Mouse (Mus musculus): ENCODE measurements around the gene P2rx3. TPM values are rescaled to one million over a fixed set of nuclear protein-coding genes. Genes with fewer than 3 reads are reported as not detected.

Gene P2rx3
- total RNA-seq, 2 experiments from 2014 or later = 2.8 to 3.4 TPM

DNA sequence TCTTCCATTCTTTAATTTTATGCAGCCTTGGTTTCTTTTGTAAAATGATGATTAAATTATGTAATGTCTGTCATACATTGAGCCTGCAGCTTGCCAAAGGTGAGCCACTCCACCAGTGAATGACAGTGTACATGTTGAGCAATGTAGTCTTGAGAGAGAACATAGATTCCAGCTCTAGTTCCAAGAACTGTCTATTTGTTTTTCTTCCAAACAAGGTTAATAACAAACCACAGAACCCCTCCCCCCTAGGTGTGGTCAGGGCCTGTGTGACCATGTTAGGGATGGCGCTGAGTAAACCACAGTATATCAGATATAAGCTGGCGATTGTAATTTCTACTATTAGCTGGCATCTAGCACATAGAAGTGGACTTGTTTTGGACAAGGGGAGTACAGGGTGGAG lies 40.9 kb downstream of the P2rx3 start:
- DNase-seq (ENCODE audit: low spot score in 2 of 2) = no peak

DNA sequence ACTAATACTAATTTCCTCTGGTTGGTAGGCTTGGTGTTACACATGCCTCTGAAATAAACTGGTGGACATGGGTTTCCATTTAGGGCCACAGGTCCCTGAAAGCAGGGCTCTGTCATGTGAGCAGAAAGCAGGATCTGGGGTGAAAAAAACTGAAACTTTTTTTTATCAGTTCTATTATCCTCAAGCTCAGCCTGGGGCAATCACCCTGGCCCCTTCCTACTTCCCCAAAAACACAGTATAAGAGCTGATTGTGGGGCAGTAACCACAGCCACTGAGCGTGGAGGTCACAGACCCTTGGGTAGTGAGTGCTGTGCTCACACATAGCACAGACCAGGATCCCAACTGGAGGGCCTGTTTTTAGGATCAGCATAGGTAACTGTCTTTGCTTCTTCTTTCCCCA lies 49.3 kb downstream of the P2rx3 start, which contains the start of gene Prg3:
Gene Prg3, plus strand, starts transcription at position 286 of the 400 bp plus-strand sequence.
- no peak for DNase-seq (ENCODE audit: low spot score in 2 of 2)

DNA sequence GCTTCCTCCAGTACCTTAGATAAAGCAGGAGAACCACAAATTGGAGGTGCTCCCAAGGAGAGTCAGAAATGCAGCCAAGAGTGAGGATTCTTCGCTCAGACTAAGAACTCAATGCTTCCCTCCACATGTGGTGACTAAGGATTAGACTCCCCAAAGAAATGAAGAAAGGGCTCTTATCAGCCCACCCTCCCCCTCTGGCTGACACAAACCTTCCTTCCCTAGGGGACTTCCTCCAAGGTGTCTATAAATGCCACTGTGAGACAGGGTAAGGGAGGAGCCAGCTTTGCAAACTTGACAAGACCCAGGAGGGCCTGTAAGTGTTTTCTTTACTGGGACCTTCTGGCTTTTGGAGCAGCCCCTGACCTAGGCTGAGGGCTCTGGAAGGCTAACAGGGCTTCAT lies 57.1 kb downstream of the P2rx3 start, which contains the start of gene Prg2:
Gene Prg2, plus strand, starts transcription at position 274 of the 400 bp plus-strand sequence.
- no peak for DNase-seq (ENCODE audit: low spot score in 2 of 2)

DNA sequence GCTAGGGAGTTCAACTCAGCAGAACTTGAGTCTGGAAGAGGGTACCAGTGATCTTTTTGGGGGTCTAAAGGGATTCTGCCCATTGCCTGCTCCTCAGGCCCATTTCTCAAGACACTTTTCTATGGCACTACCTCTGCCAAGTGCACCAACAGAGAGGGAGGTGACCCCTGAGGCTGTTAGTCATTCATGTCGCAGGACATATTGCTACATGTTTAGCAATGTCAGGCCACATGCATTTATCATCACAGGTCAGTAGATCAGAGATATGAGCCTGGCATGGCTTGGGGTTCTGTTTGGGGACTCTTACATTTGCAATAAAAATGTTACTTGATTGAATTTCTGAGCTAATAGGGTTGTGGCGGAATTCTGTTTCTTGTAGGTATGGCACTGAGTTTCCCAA lies 61.7 kb downstream of the P2rx3 start:
- DNase-seq (ENCODE audit: low spot score in 2 of 2) = no peak

DNA sequence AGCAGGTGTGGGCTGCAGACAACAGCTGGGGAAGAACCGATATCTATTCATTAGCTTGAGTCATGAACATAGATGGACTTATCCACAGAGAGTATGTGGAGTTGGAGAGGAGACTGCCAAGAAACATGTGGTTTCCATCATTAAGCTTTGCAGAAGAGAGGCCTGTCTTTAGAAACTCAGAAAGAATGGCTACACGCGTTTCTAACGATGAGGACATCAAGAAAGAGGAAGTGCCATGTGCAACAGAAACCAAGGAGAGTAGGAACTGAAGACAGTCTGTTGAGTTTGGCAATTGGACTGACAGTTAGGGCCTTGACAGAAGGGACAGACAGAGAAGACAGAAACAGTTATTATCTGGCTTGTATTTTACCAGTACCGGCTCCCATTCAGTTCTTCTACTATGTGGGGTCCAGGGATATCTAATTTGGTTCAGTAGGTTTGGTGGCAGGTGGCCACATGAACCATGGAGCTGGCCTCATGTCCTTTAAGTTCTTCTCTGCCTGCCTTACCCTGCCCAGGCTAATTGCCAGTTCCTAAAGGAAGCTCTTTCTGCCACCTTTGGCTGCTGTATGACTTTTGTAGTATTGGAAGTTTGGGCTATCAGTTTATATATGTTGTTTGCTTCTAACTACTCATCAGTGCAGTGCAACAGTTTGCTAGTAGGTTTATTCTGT lies 69.8 kb downstream of the P2rx3 start:
- no peak for DNase-seq (ENCODE audit: low spot score in 2 of 2)

DNA sequence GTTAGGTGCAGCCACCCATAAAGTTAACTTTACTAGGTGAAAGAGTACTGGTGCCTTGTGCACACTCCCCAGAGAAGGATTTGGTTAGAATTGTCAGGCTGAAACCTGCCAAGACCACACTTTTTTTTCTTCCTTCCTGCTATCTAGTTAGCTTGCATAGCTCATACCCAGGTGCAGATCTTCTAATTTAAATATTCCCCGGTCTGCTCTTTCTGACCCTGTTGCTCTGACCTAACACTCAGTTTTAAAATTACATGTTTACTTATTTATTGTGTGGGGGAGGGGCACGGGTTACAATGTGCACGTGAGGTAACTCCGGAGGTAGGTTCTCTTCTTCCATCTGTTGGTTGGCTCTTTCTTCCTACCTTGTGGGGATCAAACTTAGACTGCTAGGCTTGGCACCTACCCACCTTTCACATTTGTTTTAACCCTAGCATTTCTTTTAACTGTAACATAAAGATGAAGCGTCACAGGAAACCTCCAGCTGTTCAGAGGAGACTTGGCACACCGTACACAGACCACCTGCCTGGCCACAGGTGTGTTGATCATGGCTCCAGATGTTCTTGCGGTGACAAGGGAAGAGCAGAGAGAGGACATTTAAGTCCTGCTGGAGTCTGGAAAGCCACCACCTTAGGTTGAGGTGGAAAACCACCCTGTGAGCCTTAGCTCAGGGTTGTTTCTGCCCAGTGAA lies 73.0 kb downstream of the P2rx3 start:
- no peak for DNase-seq (ENCODE audit: low spot score in 2 of 2)

DNA sequence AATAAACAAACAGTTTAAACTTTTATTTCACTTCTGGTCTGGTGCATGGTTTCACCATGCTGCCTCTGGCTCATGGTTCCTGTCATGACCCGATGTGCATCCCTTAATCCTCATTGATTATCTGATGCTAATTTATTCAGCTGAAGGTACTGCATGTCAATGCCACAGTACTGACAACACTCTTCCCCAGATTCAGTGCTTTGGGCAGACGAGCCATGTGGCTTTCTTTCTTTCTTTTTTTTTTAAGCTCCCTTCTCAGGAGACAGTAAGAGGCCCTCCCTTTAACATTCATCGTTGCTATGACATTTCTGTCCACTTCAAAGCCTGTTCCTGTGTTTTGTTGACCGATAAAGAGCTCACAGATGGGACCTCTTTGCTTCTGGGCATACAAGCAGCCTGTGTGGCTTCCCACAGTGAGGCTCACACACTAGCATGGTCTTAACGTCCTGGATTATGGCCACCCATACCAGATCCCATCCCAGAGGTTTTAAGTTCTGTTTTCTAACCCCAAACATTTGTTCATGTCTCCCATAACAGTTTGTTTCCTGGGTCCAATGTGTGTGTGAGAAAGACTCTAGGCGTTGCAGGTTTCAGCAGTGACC lies 74.3 kb downstream of the P2rx3 start:
- DNase-seq (ENCODE audit: low spot score in 2 of 2) = no peak

DNA sequence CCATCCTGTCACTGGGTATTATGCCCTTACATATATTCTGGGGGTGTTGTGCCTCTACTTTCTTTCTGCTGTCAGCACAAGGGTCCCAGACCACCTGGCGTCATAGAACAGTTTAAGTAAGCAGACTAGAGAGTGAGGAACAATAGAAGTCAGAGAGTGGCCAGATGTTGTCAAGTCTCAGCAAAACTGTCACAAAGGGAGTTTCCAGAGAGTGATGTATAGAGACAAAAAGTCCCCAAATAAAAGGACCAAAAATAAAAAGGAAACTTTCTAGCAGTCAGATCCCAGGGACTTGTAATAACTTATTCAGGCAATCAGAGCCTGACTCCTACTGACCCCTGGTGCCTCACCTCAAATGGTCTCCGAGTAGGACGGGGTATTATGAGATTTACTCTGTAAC lies 75.4 kb downstream of the P2rx3 start:
- no peak for DNase-seq (ENCODE audit: low spot score in 2 of 2)

DNA sequence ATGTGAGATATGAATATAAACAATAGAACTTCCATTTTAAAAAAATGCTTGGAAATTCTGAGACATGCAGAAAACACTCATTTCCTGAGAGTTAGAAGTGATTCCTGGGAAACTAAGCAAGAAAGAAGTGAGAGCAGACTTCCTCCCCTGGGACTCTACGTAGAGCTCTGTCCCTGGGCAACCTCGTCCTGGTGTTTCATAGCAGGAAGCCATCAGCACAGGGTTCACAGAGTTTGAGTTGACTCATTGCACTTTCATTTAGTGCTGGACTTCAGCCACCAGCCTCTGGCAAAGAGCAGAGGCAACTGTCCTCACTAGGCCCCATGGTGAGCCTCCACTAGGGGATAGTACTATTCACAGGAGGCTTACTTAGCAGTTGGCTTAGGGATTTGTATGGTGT lies 76.0 kb downstream of the P2rx3 start:
- no peak for DNase-seq (ENCODE audit: low spot score in 2 of 2)

DNA sequence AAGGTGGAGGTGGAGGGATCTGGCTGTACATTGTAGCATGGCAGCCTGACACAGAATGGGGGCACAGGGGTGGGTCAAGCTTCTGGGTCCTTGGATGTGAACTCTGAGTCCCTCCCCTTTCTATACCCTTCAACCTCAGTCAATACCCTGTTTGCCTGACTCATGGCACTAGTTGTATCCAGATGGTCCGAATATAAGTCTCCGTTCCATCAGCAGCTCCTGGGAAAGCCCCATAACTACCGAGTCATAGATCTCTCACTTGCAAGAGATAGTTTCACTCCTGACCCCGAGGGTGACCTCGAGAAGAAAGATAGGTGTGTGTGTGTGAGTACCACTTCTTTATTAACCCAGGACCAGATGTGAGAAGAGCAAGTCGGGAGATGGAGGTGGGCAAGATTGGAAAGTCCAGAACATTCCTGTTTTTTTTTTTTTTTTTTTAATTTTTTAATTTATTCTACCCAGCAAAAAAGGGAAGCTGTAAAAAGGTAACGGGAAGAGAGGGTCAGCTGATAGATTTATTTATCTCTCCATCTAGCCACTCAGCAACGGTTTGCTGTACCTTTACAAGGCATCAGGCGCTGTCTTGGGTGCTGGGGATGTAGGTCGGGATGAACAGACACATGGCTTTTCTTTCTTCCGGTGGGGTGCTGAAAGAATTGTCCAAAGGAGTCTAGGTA lies 78.5 kb downstream of the P2rx3 start:
- no peak for DNase-seq (ENCODE audit: low spot score in 2 of 2)

DNA sequence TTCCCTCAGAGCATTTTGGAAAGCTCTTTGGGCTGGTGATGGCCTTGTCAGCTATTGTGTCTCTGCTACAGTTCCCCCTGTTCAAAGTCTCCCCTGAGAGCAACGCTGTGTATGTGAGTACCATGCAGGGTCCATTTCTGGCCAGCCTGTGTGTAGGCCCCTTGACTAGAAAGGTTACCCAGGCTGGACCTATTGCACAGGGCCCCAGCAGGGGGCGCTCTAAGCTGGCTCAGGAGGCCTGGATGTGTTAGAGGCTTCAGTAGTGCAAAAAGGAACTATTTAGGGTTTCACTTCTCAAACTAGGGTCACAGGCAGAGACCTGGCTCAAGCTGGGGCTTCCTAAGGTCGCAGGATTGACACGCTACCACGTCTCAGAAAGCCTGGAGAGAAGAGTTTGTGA lies 81.0 kb downstream of the P2rx3 start:
- DNase-seq (ENCODE audit: low spot score in 2 of 2) = peak; percentile 46 to 67

DNA sequence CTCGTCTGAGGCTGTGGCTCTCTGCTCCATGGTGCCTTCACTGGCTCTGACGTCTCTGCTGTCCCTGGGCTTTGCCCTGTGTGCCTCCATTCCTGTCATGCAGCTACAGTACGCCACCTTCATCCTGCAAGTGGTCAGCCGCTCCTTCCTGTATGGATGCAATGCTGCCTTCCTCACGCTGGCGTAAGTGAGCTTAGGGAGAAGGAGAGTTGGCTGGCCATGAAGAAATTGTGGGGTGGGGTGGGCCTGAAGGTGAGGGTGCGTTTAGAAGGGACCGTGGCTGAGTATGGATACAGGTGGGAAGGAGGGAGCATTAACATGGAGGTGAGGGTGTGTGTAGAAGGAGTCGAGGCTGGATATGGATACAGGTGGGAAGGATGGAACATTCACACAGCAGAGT lies 81.8 kb downstream of the P2rx3 start:
- no peak for DNase-seq (ENCODE audit: low spot score in 2 of 2)

DNA sequence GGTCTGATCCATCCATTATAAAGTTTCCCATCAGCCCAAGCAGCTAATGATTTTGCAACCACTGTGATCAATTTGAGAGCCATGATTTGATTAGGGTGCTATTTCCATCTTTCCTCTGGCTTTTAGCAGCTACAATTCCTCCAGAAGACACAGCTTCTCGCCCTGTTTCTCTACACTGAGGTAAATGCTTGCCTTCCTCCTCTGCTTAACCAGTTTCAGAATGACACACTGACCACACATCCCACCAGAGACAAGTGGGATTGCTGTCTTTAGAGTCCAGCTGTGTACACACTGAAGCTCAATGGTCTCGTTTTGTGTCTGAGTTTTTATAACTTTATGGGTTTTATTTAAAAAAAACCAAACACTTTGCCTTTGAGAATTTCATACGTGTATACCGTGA lies 84.6 kb downstream of the P2rx3 start:
- DNase-seq (ENCODE audit: low spot score in 2 of 2) = no peak

DNA sequence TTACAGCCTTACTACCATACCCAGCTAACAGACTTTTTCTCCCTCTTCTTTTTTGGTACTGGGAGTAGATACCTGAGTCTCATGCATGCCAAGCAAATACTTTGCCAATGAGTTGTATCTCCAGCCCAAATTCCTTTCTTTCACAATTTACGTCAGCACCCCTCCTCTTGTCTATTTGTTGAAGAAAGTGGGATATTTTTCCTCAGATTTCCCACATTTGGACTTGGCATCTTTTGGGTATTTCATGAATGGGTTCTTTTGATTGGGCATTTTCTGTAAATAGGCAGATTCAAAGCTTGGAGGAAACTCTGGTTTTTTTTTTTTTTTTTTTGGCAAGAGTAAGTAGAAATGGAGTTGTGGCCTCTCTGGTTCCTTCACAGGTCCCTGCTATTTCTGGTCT lies 85.0 kb downstream of the P2rx3 start:
- no peak for DNase-seq (ENCODE audit: low spot score in 2 of 2)

DNA sequence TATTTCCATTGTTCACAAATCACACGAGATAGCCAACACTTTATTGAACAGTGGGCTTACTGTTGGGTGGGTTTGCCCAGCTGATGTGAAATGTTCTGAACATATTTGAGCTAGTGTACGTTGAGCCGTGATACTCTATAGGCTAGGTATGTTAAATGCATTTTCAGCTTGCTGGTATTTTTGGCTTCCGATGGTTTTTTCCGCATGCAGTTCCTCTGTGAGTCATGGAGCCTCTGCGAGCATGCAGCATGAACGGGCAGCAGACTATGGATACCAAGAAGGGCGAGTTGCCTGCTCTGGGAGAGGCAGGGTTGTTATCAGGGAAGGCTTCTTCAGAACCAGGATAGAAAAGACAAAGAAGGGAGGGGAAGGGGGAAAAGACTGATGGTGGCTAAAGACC lies 86.2 kb downstream of the P2rx3 start:
- DNase-seq (ENCODE audit: low spot score in 2 of 2) = no peak

DNA sequence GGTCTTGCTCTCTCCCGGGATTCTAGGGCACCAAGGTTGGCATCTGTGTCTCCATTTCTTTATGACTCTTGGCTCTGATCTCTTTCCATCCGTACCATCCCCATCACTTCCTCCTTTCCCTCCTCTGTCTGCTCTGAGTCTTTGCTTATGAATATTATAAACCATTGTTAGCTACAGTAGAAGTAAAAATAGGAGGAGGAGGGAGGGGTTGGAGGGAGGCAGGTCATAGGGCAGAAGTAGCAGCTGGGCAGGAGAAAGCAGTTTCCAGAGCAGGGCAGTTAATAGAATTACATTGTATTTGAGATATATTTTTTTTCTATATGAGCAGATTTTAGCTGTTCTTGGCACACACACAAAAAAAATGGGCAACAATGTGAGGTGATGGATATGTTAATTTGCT lies 88.5 kb downstream of the P2rx3 start:
- no peak for DNase-seq (ENCODE audit: low spot score in 2 of 2)

Other genes with a start within 250 kb of the P2rx3 start
- gene Ube2l6, start 238.6 kb downstream of the P2rx3 start, total RNA-seq (2021) = 1 to 10 TPM; 4.1 to 4.5 TPM
- not detected for gene Smtnl1, start 214.8 kb downstream of the P2rx3 start, total RNA-seq (2021)
- gene Timm10, start 210.5 kb downstream of the P2rx3 start, total RNA-seq (2021) = 10 to 100 TPM; 59.1 to 59.8 TPM
- under 1 TPM; 0.33 to 0.37 TPM for gene Slc43a1, start 198.6 kb downstream of the P2rx3 start, total RNA-seq (2021)
- 10 to 100 TPM; 92.5 to 99.2 TPM for gene Rtn4rl2, start 150.8 kb downstream of the P2rx3 start, total RNA-seq (2021)
- 1 to 10 TPM; 2.4 to 3.3 TPM for gene Slc43a3, start 100.9 kb downstream of the P2rx3 start, total RNA-seq (2021)
- not detected for gene Prg2, start 57.0 kb downstream of the P2rx3 start, total RNA-seq (2021)
- not detected for gene Prg3, start 49.2 kb downstream of the P2rx3 start, total RNA-seq (2021)
- 100 to 1,000 TPM; 104 TPM for gene Ssrp1, start 228 bp downstream of the P2rx3 start, total RNA-seq (2021)
- 100 to 1,000 TPM; 128 to 141 TPM for gene Tnks1bp1, start 10.6 kb upstream of the P2rx3 start, total RNA-seq (2021)
- gene Aplnr, start 98.8 kb upstream of the P2rx3 start, total RNA-seq (2021) = 1 to 10 TPM; 6.1 to 8.1 TPM
- 10 to 100 TPM; 23.0 to 26.1 TPM for gene Lrrc55, start 159.7 kb upstream of the P2rx3 start, total RNA-seq (2021)